In the genomic region with DNA sequence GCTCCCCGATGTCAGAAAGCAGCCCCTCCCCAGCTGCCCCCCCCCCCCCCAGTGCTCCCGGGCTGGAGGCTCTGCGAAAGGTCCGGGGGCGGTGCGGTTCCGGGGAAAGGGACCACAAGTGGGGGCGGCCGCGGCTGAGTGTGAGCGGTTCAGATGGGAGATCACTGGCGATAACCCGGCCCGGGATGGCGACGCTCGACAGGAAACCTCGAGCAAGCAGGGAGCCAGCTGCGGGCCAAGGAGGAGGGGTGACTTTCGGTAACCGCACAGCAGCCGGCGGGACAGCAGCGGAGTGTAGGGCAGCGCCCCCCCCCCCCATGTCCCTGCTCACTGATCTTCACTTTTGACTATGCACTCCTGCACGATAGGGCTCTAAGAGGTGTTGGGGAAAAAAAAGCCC, we compare ENCODE assay signal across 7 mouse cellular contexts. TPM values are rescaled to one million over a fixed set of nuclear protein-coding genes. Genes with fewer than 3 reads are reported as not detected.
DNase-seq lines count a peak whose midpoint lies in the region; ATAC-seq and TF ChIP-seq lines count a peak whose summit lies in the region.

No protein-coding gene starts in this region.

- WGBS in forebrain, embryonic 12.5 days = under 1% methylated on average over 26 of the region's 26 CpGs
- WGBS in kidney, postnatal 0 days = under 1% methylated on average over 26 of the region's 26 CpGs
- 3% methylated on average over 16 of the region's 26 CpGs for whole genome bisulfite sequencing in macrophage (ENCODE audit: missing documents)

- no peak overlapping the region for H3K27ac ChIP-seq in ES-E14 (ENCODE audit: insufficient read depth, low read depth, low read length, poor library complexity, severe bottlenecking)
- H3K27ac ChIP-seq in forebrain, embryonic 12.5 days = no peak overlapping the region
- no peak overlapping the region for H3K27ac ChIP-seq in kidney, postnatal 0 days
- H3K27ac ChIP-seq in macrophage = no peak overlapping the region

- no peak for TF ChIP-seq CTCF in kidney, postnatal 0 days (IDR thresholded peaks at IDR 0.05; ENCODE audit: low read depth)

- no peaks in the 10 kb centered on the region for H3K79me2 ChIP-seq in macrophage (ENCODE audit: inconsistent target)

- DNase-seq in CD4-positive helper T cell, adult 2 months (ENCODE audit: low read depth, low spot score) = peak; percentile 90
- no peak for DNase-seq in ES-E14 (ENCODE audit: low read depth, low spot score)
- DNase-seq in kidney, postnatal 0 days (ENCODE audit: low spot score) = peak; percentile 40
- peak; percentile 54 for DNase-seq in splenic B cell, adult 2 months (ENCODE audit: low read depth, low spot score)
- DNase-seq in layer of hippocampus, adult 9-10 months (ENCODE audit: low spot score) = no peak

- ATAC-seq in forebrain, embryonic 12.5 days (ENCODE audit: low FRiP score) = peak; percentile 31; the same call in 1 of the 2 replicates
- peak; percentile 6; the same call in 1 of the 2 replicates for ATAC-seq in kidney, postnatal 0 days (replicated peaks; ENCODE audit: low FRiP score, low read depth)

- in situ Hi-C loops in ES-E14 (cut with MboI; ENCODE audit: low sequenced_read_pairs in 2 of 2, unreplicated experiment in 2 of 2) = no loop called here

- peak overlapping the region; percentile 100 for H3K4me2 ChIP-seq in forebrain, embryonic 12.5 days
- H3K4me2 ChIP-seq in kidney, postnatal 0 days (ENCODE audit: low read length) = peak overlapping the region; percentile 100

- peaks cover 94% of the 10 kb centered on the region for H3K27me3 ChIP-seq in forebrain, embryonic 12.5 days
- H3K27me3 ChIP-seq in kidney, postnatal 0 days (ENCODE audit: insufficient read depth, low read length) = no peaks in the 10 kb centered on the region
- no peaks in the 10 kb centered on the region for H3K27me3 ChIP-seq in splenic B cell, adult 2 months (ENCODE audit: control insufficient read depth, insufficient read depth, low read length, poor library complexity, severe bottlenecking)

- 0 out of 2 replicates have a peak overlapping the region, but pooled peaks have one; percentile 15 for H3K9ac ChIP-seq in ES-E14 (ENCODE audit: insufficient read depth, low read depth, low read length, poor library complexity, severe bottlenecking)
- peak overlapping the region; percentile 63 for H3K9ac ChIP-seq in forebrain, embryonic 12.5 days
- peak overlapping the region; percentile 23 for H3K9ac ChIP-seq in kidney, postnatal 0 days (ENCODE audit: low read depth, low read length)

- peaks cover 0 to 5% of the 10 kb centered on the region in 2 experiments; a peak in 2 of 4 replicates for H3K4me1 ChIP-seq in ES-E14 (ENCODE audit: control insufficient read depth in 2 of 2, insufficient read depth in 2 of 2, low read length in 2 of 2, poor library complexity in 1 of 2)
- H3K4me1 ChIP-seq in forebrain, embryonic 12.5 days = peaks cover 37% of the 10 kb centered on the region
- 0 out of 2 replicates have a peak, but pooled peaks cover 7% of the 10 kb centered on the region for H3K4me1 ChIP-seq in kidney, postnatal 0 days (replicated peaks; ENCODE audit: insufficient read depth, low read length)

- H3K36me3 ChIP-seq in ES-E14 (ENCODE audit: control insufficient read depth, insufficient read depth, low read length, poor library complexity, severe bottlenecking) (no peaks in the 10 kb centered on the region), macrophage (ENCODE audit: inconsistent target) (no peaks in the 10 kb centered on the region)
- no peaks in the 10 kb centered on the region for H3K36me3 ChIP-seq in forebrain, embryonic 12.5 days (replicated peaks)
- no peaks in the 10 kb centered on the region for H3K36me3 ChIP-seq in kidney, postnatal 0 days (ENCODE audit: insufficient read depth, low read length)
- H3K36me3 ChIP-seq in splenic B cell, adult 2 months (ENCODE audit: control insufficient read depth, insufficient read depth, low read length, poor library complexity, severe bottlenecking) = no peaks in the 10 kb centered on the region

- peak overlapping the region; percentile 55 to 57 for H3K4me3 ChIP-seq in ES-E14 (ENCODE audit: insufficient read depth in 1 of 2, low read depth in 1 of 2, low read length in 2 of 2, poor library complexity in 1 of 2, severe bottlenecking in 1 of 2)
- peak overlapping the region; percentile 50 for H3K4me3 ChIP-seq in forebrain, embryonic 12.5 days (replicated peaks)
- peak overlapping the region; percentile 59 for H3K4me3 ChIP-seq in kidney, postnatal 0 days (replicated peaks; ENCODE audit: low read depth, low read length)
- peak overlapping the region; percentile 25 for H3K4me3 ChIP-seq in macrophage (ENCODE audit: inconsistent target)

- H3K9me3 ChIP-seq in ES-E14 (ENCODE audit: control insufficient read depth, insufficient read depth, low read depth, low read length) = no peaks in the 10 kb centered on the region
- no peaks in the 10 kb centered on the region for H3K9me3 ChIP-seq in forebrain, embryonic 12.5 days
- H3K9me3 ChIP-seq in kidney, postnatal 0 days (replicated peaks; ENCODE audit: low read length) = no peaks in the 10 kb centered on the region

TF ChIP-seq in ES-E14, 5 proteins besides CTCF, POLR2A, EP300 and RAD21:
- no peak for TF ChIP-seq ZC3H11A (IDR thresholded peaks at IDR 0.05; ENCODE audit: borderline replicate concordance, low read depth, low read length)
- TF ChIP-seq MAFK (IDR thresholded peaks at IDR 0.05; ENCODE audit: insufficient read depth, low read depth, low read length) = no peak
- TF ChIP-seq CHD2 (IDR thresholded peaks at IDR 0.05; ENCODE audit: low read depth, low read length) = no peak
- TF ChIP-seq ZNF384 (IDR thresholded peaks at IDR 0.05; ENCODE audit: low read depth, low read length) = no peak
- no peak for TF ChIP-seq HCFC1 (IDR thresholded peaks at IDR 0.05; ENCODE audit: borderline replicate concordance, insufficient read depth, low read length)

RNA-seq across cellular contexts. Expression of a gene that starts 56.5 kb away (rescaled TPM):
- total RNA-seq in ES-E14 (2012; rRNA removed) = 6.1 and 9.5 TPM in 2 replicates
- 1.1 and 2.4 TPM in 2 replicates for polyA plus RNA-seq in forebrain, embryonic 12.5 days (2016; fragmentation: Nextera tagmentation; extraction: Ambion mirVana)
- 0.47 and 0.67 TPM in 2 replicates for polyA plus RNA-seq in kidney, postnatal 0 days (2015; fragmentation: Nextera tagmentation; extraction: Ambion mirVana)
- total RNA-seq in macrophage (2018; cell fraction: chromatin; rRNA removed) = 1 to 10 TPM in 5 of 26 experiments, under 1 TPM in 9, not detected in 12; 0.41 to 2.5 (median 0.95) TPM
- under 1 TPM in 13 of 26 experiments, not detected in 13; 0.08 to 0.76 (median 0.19) TPM for total RNA-seq in macrophage (2018; cell fraction: cytosol; rRNA removed)
- total RNA-seq in macrophage (2018; cell fraction: nucleus; rRNA removed) = 1 to 10 TPM in 2 of 26 experiments, under 1 TPM in 11, not detected in 13; 0.28 to 1.6 (median 0.60) TPM
- polyA plus RNA-seq in macrophage (2018) = 0.13 TPM in 1 of 3 replicates, not detected in the others

Comparison
In these comparisons a context has a peak if more than half of its experiments do, and no peak if none do; other contexts are left out.
1. DNase-seq: peak in CD4-positive helper T cell, adult 2 months (single experiment), kidney, postnatal 0 days (single experiment) and splenic B cell, adult 2 months (single experiment); none in ES-E14 (single experiment) and layer of hippocampus, adult 9-10 months (single experiment).
2. Peak in every context shown above with its lines, with median percentiles within 50 percentile points of each other: H3K4me3 ChIP-seq and H3K9ac ChIP-seq.